Comparison of ENCODE assay signal across 8 mouse cellular contexts in the genomic region with DNA sequence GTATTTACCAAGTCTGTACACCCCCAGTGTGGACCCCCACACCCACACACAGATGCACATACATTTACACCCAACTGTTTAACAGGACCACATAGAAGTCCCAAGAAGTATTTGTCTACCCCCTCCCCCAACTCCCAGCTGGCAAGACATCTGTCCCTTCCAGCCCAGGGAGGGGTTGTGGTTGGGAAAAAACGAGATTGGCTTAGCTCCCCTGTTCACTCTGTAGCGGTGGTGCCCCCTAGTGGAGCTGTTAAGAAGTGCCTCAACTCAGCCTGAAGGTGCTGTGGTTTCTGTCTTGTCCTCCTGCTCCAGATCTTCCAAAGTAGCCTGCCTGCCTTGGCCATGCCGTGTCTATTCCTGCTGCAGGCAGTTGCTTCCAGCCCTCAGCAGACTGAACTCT. TPM values are rescaled to one million over a fixed set of nuclear protein-coding genes. Genes with fewer than 3 reads are reported as not detected.
DNase-seq lines count a peak whose midpoint lies in the region.

No protein-coding gene starts in this region.

- peak; percentile 83 for DNase-seq in CD4-positive, CD25-positive, alpha-beta regulatory T cell, adult 2 months (ENCODE audit: low read depth, low spot score)
- peak; percentile 73 to 92 for DNase-seq in adrenal gland, adult (ENCODE audit: inconsistent age in 2 of 2, low spot score in 1 of 2)
- DNase-seq in embryo, embryonic 10.5 days (ENCODE audit: low spot score) = peak; percentile 85
- DNase-seq in gastrocnemius, postnatal 4 days (ENCODE audit: low spot score in 2 of 2) = peak; percentile 67 to 85
- peak; percentile 91 for DNase-seq in kidney, postnatal 4 days
- peak; percentile 72 to 81 for DNase-seq in lung, adult 18-20 months
- DNase-seq in retina, embryonic 14.5 days (ENCODE audit: low spot score) = peak; percentile 87
- peak; percentile 84 for DNase-seq in thymus, postnatal 25 days

RNA-seq across cellular contexts. Expression of a gene that starts 1.0 kb away (rescaled TPM):
- total RNA-seq in gastrocnemius, postnatal 4 days (2021) = 10 to 100 TPM; 13.6 to 18.1 TPM

RNA-seq across cellular contexts. Expression of a gene that starts 13.2 kb away (rescaled TPM):
- 10 to 100 TPM; 81.7 to 86.7 TPM for total RNA-seq in gastrocnemius, postnatal 4 days (2021)

RNA-seq across cellular contexts. Expression of a gene that starts 21.6 kb away (rescaled TPM):
- total RNA-seq in gastrocnemius, postnatal 4 days (2021) = 10 to 100 TPM; 18.7 to 19.9 TPM

RNA-seq across cellular contexts. Expression of a gene that starts 51.8 kb away (rescaled TPM):
- 1 to 10 TPM; 1.3 to 1.5 TPM for total RNA-seq in gastrocnemius, postnatal 4 days (2021)

Comparison
In these comparisons a context has a peak if more than half of its experiments do, and no peak if none do; other contexts are left out.
1. Peak in every context shown above with its lines: DNase-seq.